Mouse (Mus musculus) CH12.LX (cell line): ENCODE measurements around the gene Ppil6. TPM values are rescaled to one million over a fixed set of nuclear protein-coding genes. Genes with fewer than 3 reads are reported as not detected.
A peak's percentile ranks its signal among the peaks of the same experiment; 100 is the strongest.

Experiments
- DNase-seq: peaks from one replicate; pipeline ENCODE4 v3.0.0-alpha.2; 2013; ENCODE audit errors: extremely low read depth
- H3K27ac ChIP-seq: 2 replicates; pipeline ENCODE4 v1.5.1; 2012; ENCODE audit warnings: low read depth, mild to moderate bottlenecking, control low read depth, moderate library complexity; ENCODE audit not compliant: insufficient read depth
- H3K27me3 ChIP-seq: replicated peaks from 2 replicates; pipeline ENCODE3; 2012; ENCODE audit warnings: inconsistent platforms
- H3K36me3 ChIP-seq, 2 experiments: replicated peaks in 1 of 2; 2 replicates each; pipeline versions ENCODE3 to v1.6.1; 2012; ENCODE audit warnings: inconsistent platforms in 1 of 2, low read length in 1 of 2, mild to moderate bottlenecking in 1 of 2, mixed read lengths in 1 of 2, moderate library complexity in 1 of 2; ENCODE audit not compliant: control insufficient read depth in 1 of 2, insufficient read depth in 1 of 2
- H3K4me1 ChIP-seq, 2 experiments: 2 replicates each; pipeline ENCODE4 v1.6.1; 2012; ENCODE audit warnings: inconsistent platforms in 1 of 2, moderate library complexity in 1 of 2; ENCODE audit not compliant: insufficient read depth in 2 of 2, control insufficient read depth in 1 of 2
- H3K4me2 ChIP-seq: 2 replicates; pipeline ENCODE4 v1.6.1; 2012; ENCODE audit warnings: low read depth, mild to moderate bottlenecking, control low read depth; ENCODE audit not compliant: poor library complexity, insufficient read depth, severe bottlenecking
- H3K4me3 ChIP-seq, 3 experiments: fragments of 150-350 bp in 1 of 3; sonication (generic) in 1 of 3; replicated peaks in 1 of 3; 2 replicates each; pipeline versions ENCODE3 to v1.5.1; 2011 to 2012; ENCODE audit warnings: low read depth in 2 of 3, low read length in 2 of 3, mild to moderate bottlenecking in 2 of 3, moderate library complexity in 2 of 3, control low read depth in 1 of 3, improper control_type of control experiment in 1 of 3, inconsistent platforms in 1 of 3, mixed read lengths in 1 of 3; ENCODE audit not compliant: poor library complexity in 1 of 3
- H3K79me2 ChIP-seq: replicated peaks from 2 replicates; pipeline ENCODE4 v1.6.1; 2012; ENCODE audit warnings: mild to moderate bottlenecking, moderate library complexity; ENCODE audit not compliant: control insufficient read depth, poor library complexity, insufficient read depth, severe bottlenecking; ENCODE audit errors: extremely low read depth
- H3K9ac ChIP-seq: 2 replicates; pipeline ENCODE4 v1.6.1; 2012; ENCODE audit warnings: low read depth, mild to moderate bottlenecking, control low read depth, moderate library complexity; ENCODE audit not compliant: insufficient read depth
- H3K9me3 ChIP-seq: replicated peaks from 2 replicates; pipeline ENCODE3; 2012; ENCODE audit warnings: low read length, inconsistent platforms, mixed read lengths
- BHLHE40 ChIP-seq: IDR thresholded peaks from 2 replicates; pipeline ENCODE4 v1.6.1; 2011; ENCODE audit warnings: mild to moderate bottlenecking, low read depth, low read length, improper control_type of control experiment
- CHD1 ChIP-seq: IDR thresholded peaks from 2 replicates; pipeline ENCODE4 v1.6.1; 2012; ENCODE audit warnings: low read depth, low read length, improper control_type of control experiment, inconsistent platforms
- CHD2 ChIP-seq: IDR thresholded peaks from 2 replicates; pipeline ENCODE4 v1.6.1; 2011; ENCODE audit warnings: low read length, improper control_type of control experiment
- CTCF ChIP-seq, 2 experiments: IDR thresholded peaks in 1 of 2; conservative IDR thresholded peaks in 1 of 2; 2 replicates each; pipeline ENCODE4 v1.5.1; 2011 to 2012; ENCODE audit warnings: low read depth in 2 of 2, low read length in 2 of 2, improper control_type of control experiment in 1 of 2, inconsistent platforms in 1 of 2, mild to moderate bottlenecking in 1 of 2, moderate library complexity in 1 of 2
- E2F4 ChIP-seq: IDR thresholded peaks from 2 replicates; pipeline ENCODE4 v1.6.1; 2011; ENCODE audit warnings: low read depth, low read length, improper control_type of control experiment; ENCODE audit not compliant: insufficient replicate concordance
- ELF1 ChIP-seq: IDR thresholded peaks from 2 replicates; pipeline ENCODE4 v1.6.1; 2014; ENCODE audit warnings: low read depth, mild to moderate bottlenecking, inconsistent platforms, low read length, improper control_type of control experiment
- EP300 ChIP-seq: IDR thresholded peaks from 2 replicates; pipeline ENCODE4 v1.6.1; 2011; ENCODE audit warnings: low read length, improper control_type of control experiment
- ETS1 ChIP-seq: conservative IDR thresholded peaks from 2 replicates; pipeline ENCODE4 v1.6.1; 2012; ENCODE audit warnings: low read depth, mild to moderate bottlenecking, inconsistent platforms, low read length, improper control_type of control experiment, moderate library complexity
- IRF4 ChIP-seq: IDR thresholded peaks from 2 replicates; pipeline ENCODE4 v1.6.1; 2014; ENCODE audit warnings: low read depth, mild to moderate bottlenecking, inconsistent platforms, low read length, improper control_type of control experiment
- JUN ChIP-seq: IDR thresholded peaks from 2 replicates; pipeline ENCODE4 v1.6.1; 2011; ENCODE audit warnings: low read depth, mild to moderate bottlenecking, low read length, improper control_type of control experiment, moderate library complexity; ENCODE audit not compliant: insufficient read depth
- JUND ChIP-seq: conservative IDR thresholded peaks from 2 replicates; pipeline ENCODE4 v1.6.1; 2011; ENCODE audit warnings: low read depth, low read length, improper control_type of control experiment
- KAT2A ChIP-seq: IDR thresholded peaks from 2 replicates; pipeline ENCODE4 v1.6.1; 2012; ENCODE audit warnings: low read length, improper control_type of control experiment, inconsistent platforms; ENCODE audit not compliant: insufficient replicate concordance
- MAFK ChIP-seq: IDR thresholded peaks from 2 replicates; pipeline ENCODE4 v1.6.1; 2011; ENCODE audit warnings: low read length, improper control_type of control experiment; ENCODE audit not compliant: insufficient replicate concordance
- MAX ChIP-seq: IDR thresholded peaks from 2 replicates; pipeline ENCODE4 v1.6.1; 2011; ENCODE audit warnings: low read length, improper control_type of control experiment
- MAZ ChIP-seq: IDR thresholded peaks from 2 replicates; pipeline ENCODE4 v1.6.1; 2012; ENCODE audit warnings: low read depth, mild to moderate bottlenecking, inconsistent platforms, low read length, improper control_type of control experiment, moderate library complexity
- MEF2A ChIP-seq: IDR thresholded peaks from 2 replicates; pipeline ENCODE4 v1.6.1; 2014; ENCODE audit warnings: low read depth, mild to moderate bottlenecking, inconsistent platforms, low read length, improper control_type of control experiment, borderline replicate concordance
- MXI1 ChIP-seq: IDR thresholded peaks from 2 replicates; pipeline ENCODE4 v1.6.1; 2011; ENCODE audit warnings: mild to moderate bottlenecking, low read depth, low read length, improper control_type of control experiment
- NELFE ChIP-seq: IDR thresholded peaks from 2 replicates; pipeline ENCODE4 v1.6.1; 2011; ENCODE audit warnings: low read depth, low read length, improper control_type of control experiment
- NRF1 ChIP-seq: IDR thresholded peaks from 2 replicates; pipeline ENCODE4 v1.6.1; 2014; ENCODE audit warnings: low read depth, mild to moderate bottlenecking, inconsistent platforms, low read length, improper control_type of control experiment, moderate library complexity
- PAX5 ChIP-seq: IDR thresholded peaks from 2 replicates; pipeline ENCODE4 v1.6.1; 2012; ENCODE audit warnings: low read length, inconsistent platforms, mixed read lengths
- RAD21 ChIP-seq: IDR thresholded peaks from 2 replicates; pipeline ENCODE4 v1.6.1; 2011; ENCODE audit warnings: low read depth, mild to moderate bottlenecking, low read length, improper control_type of control experiment, moderate library complexity
- RCOR1 ChIP-seq: conservative IDR thresholded peaks from 2 replicates; pipeline ENCODE4 v1.6.1; 2012; ENCODE audit warnings: low read depth, mild to moderate bottlenecking, inconsistent platforms, low read length, improper control_type of control experiment
- SIN3A ChIP-seq: IDR thresholded peaks from 2 replicates; pipeline ENCODE4 v1.6.1; 2012; ENCODE audit warnings: low read length, improper control_type of control experiment, inconsistent platforms
- SMC3 ChIP-seq: IDR thresholded peaks from 2 replicates; pipeline ENCODE4 v1.6.1; 2011; ENCODE audit warnings: low read depth, low read length, improper control_type of control experiment
- TBP ChIP-seq: conservative IDR thresholded peaks from 2 replicates; pipeline ENCODE4 v1.6.1; 2011; ENCODE audit warnings: low read depth, low read length, improper control_type of control experiment
- TCF12 ChIP-seq: IDR thresholded peaks from 2 replicates; pipeline ENCODE4 v1.6.1; 2014; ENCODE audit warnings: low read depth, mild to moderate bottlenecking, inconsistent platforms, low read length, improper control_type of control experiment
- USF2 ChIP-seq: conservative IDR thresholded peaks from 2 replicates; pipeline ENCODE4 v1.6.1; 2011; ENCODE audit warnings: low read depth, low read length, improper control_type of control experiment
- ZC3H11A ChIP-seq: IDR thresholded peaks from 2 replicates; pipeline ENCODE4 v1.6.1; 2012; ENCODE audit warnings: low read depth, mild to moderate bottlenecking, inconsistent platforms, low read length, improper control_type of control experiment
- ZKSCAN1 ChIP-seq: IDR thresholded peaks from 2 replicates; pipeline ENCODE4 v1.6.1; 2012; ENCODE audit warnings: low read depth, inconsistent platforms, low read length, improper control_type of control experiment, borderline replicate concordance
- ZMIZ1 ChIP-seq: IDR thresholded peaks from 2 replicates; pipeline ENCODE4 v1.6.1; 2012; ENCODE audit warnings: low read depth, mild to moderate bottlenecking, inconsistent platforms, low read length, improper control_type of control experiment
- ZNF384 ChIP-seq: IDR thresholded peaks from 2 replicates; pipeline ENCODE4 v1.6.1; 2012; ENCODE audit warnings: low read depth, low read length, improper control_type of control experiment, inconsistent platforms
- dilution Hi-C: fragments of 300-500 bp; cut with MboI; formaldehyde crosslinking; loops from 2 replicates; pipeline ENCODE4 v1.14.3; 2020; ENCODE audit warnings: low sequenced_read_pairs; ENCODE audit not compliant: extremely low pct_unique_long_range_greater_than_20kb, extremely low pct_ligation_motif_present
- in situ Hi-C: fragments of 300-500 bp; cut with MboI; formaldehyde crosslinking; loops from 3 replicates; pipeline ENCODE4 v1.14.3; 2019; ENCODE audit warnings: low sequenced_read_pairs, low pct_ligation_motif_present, low pct_unique_long_range_greater_than_20kb, mixed read lengths
- polyA plus RNA-seq: library from polyadenylated mRNA; unstranded; fragments of >175 nt; gene quantifications from 2 replicates; pipeline ENCODE4 v1.2.1, GENCODE M21; 2012; ENCODE audit warnings: low read depth; ENCODE audit not compliant: insufficient read length
- total RNA-seq, 2 experiments: library from RNA; depleted of rRNA; stranded (reverse); fragments of 300-350 nt in 1 of 2; fragments of >200 nt in 1 of 2; gene quantifications; 2 replicates each; pipeline ENCODE4 v1.2.3; 2012 to 2014

The Ppil6 gene
- total and polyA plus RNA-seq, 3 experiments = not detected

GRCm38 (mm10) chr10:41476171-41477017 lies 13.8 kb upstream of the Ppil6 start, which contains the start of gene Mical1 (continued):
- no peak for TF ChIP-seq ZKSCAN1
- no peak for TF ChIP-seq CTCF (conservative IDR thresholded peaks at IDR 0.05 in 1 of 2, IDR thresholded peaks at IDR 0.05 in 1 of 2; ENCODE audit: low read depth in 2 of 2, low read length in 2 of 2)
- TF ChIP-seq E2F4 = no peak
- no peak for TF ChIP-seq SMC3
- no peak for TF ChIP-seq USF2
- no peak for TF ChIP-seq PAX5
- peak; percentile 38; the same call in 1 of the 2 replicates for TF ChIP-seq BHLHE40
- 0 out of 2 replicates have a peak, but pooled peaks have one; percentile 45 for TF ChIP-seq EP300
- TF ChIP-seq TBP = peak; percentile 62; the same call in 1 of the 2 replicates
- TF ChIP-seq MAFK = no peak
- TF ChIP-seq MXI1 = peak; percentile 84
- 0 out of 2 replicates have a peak, but pooled peaks have one; percentile 56 for TF ChIP-seq MAZ
- peak; percentile 38; the same call in 1 of the 2 replicates for TF ChIP-seq MEF2A
- TF ChIP-seq NRF1 = 0 out of 2 replicates have a peak, but pooled peaks have one; percentile 44
- 0 out of 2 replicates have a peak, but pooled peaks have one; percentile 32 for TF ChIP-seq IRF4

GRCm38 (mm10) chr10:41477018-41477277 lies 13.3 kb upstream of the Ppil6 start:
- dilution Hi-C loops = no loop called here
- peak overlapping the region; percentile 57 for H3K27ac ChIP-seq
- in situ Hi-C loops = no loop called here
- no peaks in the 10 kb centered on the region for H3K9me3 ChIP-seq
- peak overlapping the region; percentile 67 to 88 (median 79) for H3K4me3 ChIP-seq
- DNase-seq = peak; percentile 55
- H3K27me3 ChIP-seq = no peaks in the 10 kb centered on the region
- peak overlapping the region; percentile 79 for H3K9ac ChIP-seq
- H3K4me2 ChIP-seq = peak overlapping the region; percentile 89
- H3K4me1 ChIP-seq = peaks cover 7 to 46% of the 10 kb centered on the region in 2 experiments
- H3K36me3 ChIP-seq = peaks cover 26 to 41% of the 10 kb centered on the region in 2 experiments
- TF ChIP-seq CHD1 = peak; percentile 9; the same call in 1 of the 2 replicates
- no peak for TF ChIP-seq PAX5
- 0 out of 2 replicates have a peak, but pooled peaks have one; percentile 23 for TF ChIP-seq MAX
- TF ChIP-seq ETS1 = 0 out of 2 replicates have a peak, but pooled peaks have one; percentile 26
- TF ChIP-seq RAD21 = no peak
- no peak for TF ChIP-seq ZNF384
- TF ChIP-seq JUN = no peak
- no peak for TF ChIP-seq ZC3H11A
- TF ChIP-seq NELFE = 0 out of 2 replicates have a peak, but pooled peaks have one; percentile 43
- TF ChIP-seq ZKSCAN1 = no peak
- TF ChIP-seq RCOR1 = 0 out of 2 replicates have a peak, but pooled peaks have one; percentile 34
- no peak for TF ChIP-seq TBP
- 0 out of 2 replicates have a peak, but pooled peaks have one; percentile 12 for TF ChIP-seq MXI1
- TF ChIP-seq MEF2A = no peak
- no peak for TF ChIP-seq CTCF (conservative IDR thresholded peaks at IDR 0.05 in 1 of 2, IDR thresholded peaks at IDR 0.05 in 1 of 2; ENCODE audit: low read depth in 2 of 2, low read length in 2 of 2)
- no peak for TF ChIP-seq JUND
- TF ChIP-seq SIN3A = 0 out of 2 replicates have a peak, but pooled peaks have one; percentile 31
- TF ChIP-seq KAT2A = no peak
- TF ChIP-seq TCF12 = 0 out of 2 replicates have a peak, but pooled peaks have one; percentile 18
- TF ChIP-seq CHD2 = peak; percentile 53
- TF ChIP-seq ZMIZ1 = 0 out of 2 replicates have a peak, but pooled peaks have one; percentile 36
- peak; percentile 59 for TF ChIP-seq ELF1
- TF ChIP-seq EP300 = 0 out of 2 replicates have a peak, but pooled peaks have one; percentile 31
- TF ChIP-seq, all 38 proteins: peak for 12
- H3K79me2 ChIP-seq = 0 out of 2 replicates have a peak, but pooled peaks cover 2% of the 10 kb centered on the region
